Mouse (Mus musculus) thymus, adult 2 months (tissue): ENCODE data around the gene Zfp385a. TPM values are rescaled to one million over a fixed set of nuclear protein-coding genes. Genes with fewer than 3 reads are reported as not detected.
"Not testable (repeated sequence)": the region's sequence is repeated elsewhere in the genome, so short reads cannot be mapped to it uniquely, and the experiment has no call there.

Experiments used
- DNase-seq: peaks from one replicate; pipeline ENCODE4 v3.0.0; 2021
- H3K27ac ChIP-seq: fragments of 200-500 bp; 2 replicates; pipeline ENCODE4 v1.5.1; 2012; ENCODE audit warnings: low read length, control low read depth; ENCODE audit not compliant: control insufficient read depth, insufficient read depth
- H3K27me3 ChIP-seq: fragments of 200-500 bp; 2 replicates; pipeline ENCODE4 v1.6.1; 2012; ENCODE audit warnings: mild to moderate bottlenecking, low read length, moderate library complexity, mixed read lengths; ENCODE audit not compliant: control insufficient read depth, insufficient read depth
- H3K36me3 ChIP-seq: fragments of 200-500 bp; 2 replicates; pipeline ENCODE4 v1.6.1; 2012; ENCODE audit warnings: mild to moderate bottlenecking, low read length, moderate library complexity; ENCODE audit not compliant: control insufficient read depth, insufficient read depth
- H3K4me1 ChIP-seq: fragments of 200-500 bp; replicated peaks from 2 replicates; pipeline ENCODE4 v1.6.1; 2012; ENCODE audit warnings: low read length; ENCODE audit not compliant: control insufficient read depth, insufficient read depth
- H3K4me3 ChIP-seq: fragments of 200-500 bp; 2 replicates; pipeline ENCODE4 v1.5.1; 2012; ENCODE audit warnings: mild to moderate bottlenecking, low read length, control low read depth, moderate library complexity; ENCODE audit not compliant: control insufficient read depth, insufficient read depth
- CTCF ChIP-seq: fragments of 200-500 bp; IDR thresholded peaks from 2 replicates; pipeline ENCODE4 v1.5.1; 2012; ENCODE audit warnings: mild to moderate bottlenecking, control low read depth, low read length, moderate library complexity, borderline replicate concordance; ENCODE audit not compliant: control insufficient read depth, poor library complexity, insufficient read depth; ENCODE audit errors: extremely low read depth
- POLR2A ChIP-seq: fragments of 200-500 bp; IDR thresholded peaks from 2 replicates; pipeline ENCODE4 v1.6.1; 2012; ENCODE audit warnings: mild to moderate bottlenecking, low read length, control low read depth, moderate library complexity; ENCODE audit not compliant: control insufficient read depth, poor library complexity, insufficient read depth; ENCODE audit errors: extremely low read depth
- WGBS: fragments of 180-500 bp; shearing (Covaris S2); methylation state at CpG from one replicate; pipeline ENCODE4 v1.1.7; 2018; 5-methylcytosine and 5-hydroxymethylcytosine counted together
- polyA plus RNA-seq: library from polyadenylated mRNA; depleted of rRNA; stranded (reverse); fragments of >200 nt; gene quantifications from 2 replicates; pipeline ENCODE4 v1.2.3, GENCODE M21; 2012

Zfp385a gene
- polyA plus RNA-seq, 1 experiment = 18.6 TPM

GRCm38 (mm10) chr15:103285778-103286417 is 54.0 kb downstream of the Zfp385a start:
- Histone ChIP-seq H3K27ac (no peak overlapping the region), H3K4me1 (no peaks in the 10 kb centered on the region), H3K27me3 (no peaks in the 10 kb centered on the region), H3K4me3 (no peak overlapping the region), H3K36me3 (peaks cover 8% of the 10 kb centered on the region)
- DNase-seq = no peak
- WGBS = 39% methylated on average over 1 of the region's 1 CpGs
- no peak for TF ChIP-seq CTCF
- no peak for TF ChIP-seq POLR2A

GRCm38 (mm10) chr15:103284647-103285046 is 55.2 kb downstream of the Zfp385a start:
- Histone ChIP-seq H3K36me3 (peaks cover 3% of the 10 kb centered on the region; the same call in 1 of the 2 replicates), H3K4me3 (no peak overlapping the region), H3K4me1 (no peaks in the 10 kb centered on the region), H3K27me3 (no peaks in the 10 kb centered on the region), H3K27ac (no peak overlapping the region)
- WGBS = 80% methylated on average over 2 of the region's 2 CpGs
- TF ChIP-seq CTCF (no peak), POLR2A (no peak)
- DNase-seq = no peak

- WGBS = 80% methylated on average over 3 of the region's 3 CpGs
Measured at GRCm38 (mm10) chr15:103284066-103284465, 55.8 kb downstream of the Zfp385a start.

GRCm38 (mm10) chr15:103281465-103282205 is 58.3 kb downstream of the Zfp385a start:
- 91% methylated on average over 3 of the region's 3 CpGs for WGBS
- no peak for DNase-seq
- TF ChIP-seq CTCF (no peak), POLR2A (no peak)
- Histone ChIP-seq H3K36me3 (no peaks in the 10 kb centered on the region), H3K27ac (no peak overlapping the region), H3K27me3 (no peaks in the 10 kb centered on the region), H3K4me1 (no peaks in the 10 kb centered on the region), H3K4me3 (no peak overlapping the region)

More at GRCm38 (mm10) chr15:103284066-103284465, 55.8 kb downstream of the Zfp385a start:
- TF ChIP-seq POLR2A (no peak), CTCF (no peak)
- DNase-seq = peak; percentile 35
- no peaks in the 10 kb centered on the region for H3K4me1 ChIP-seq
- H3K27ac ChIP-seq = no peak overlapping the region
- no peaks in the 10 kb centered on the region for H3K27me3 ChIP-seq
- H3K4me3 ChIP-seq = no peak overlapping the region
- peaks cover 3% of the 10 kb centered on the region; the same call in 1 of the 2 replicates for H3K36me3 ChIP-seq

- Histone ChIP-seq H3K36me3 (no peaks in the 10 kb centered on the region), H3K4me3 (no peak overlapping the region), H3K27me3 (no peaks in the 10 kb centered on the region), H3K27ac (no peak overlapping the region), H3K4me1 (no peaks in the 10 kb centered on the region)
- no peak for TF ChIP-seq POLR2A
- no peak for TF ChIP-seq CTCF
- DNase-seq = peak; percentile 22
- WGBS = 65% methylated on average over 3 of the region's 3 CpGs
Measured at GRCm38 (mm10) chr15:103280817-103281464, 59.0 kb downstream of the Zfp385a start.

GRCm38 (mm10) chr15:103279750-103280149 is 60.1 kb downstream of the Zfp385a start:
- WGBS = 60% methylated on average over 3 of the region's 3 CpGs
- no peaks in the 10 kb centered on the region for H3K27me3 ChIP-seq
- no peaks in the 10 kb centered on the region for H3K4me1 ChIP-seq
- DNase-seq = peak; percentile 49
- H3K27ac ChIP-seq = no peak overlapping the region
- no peaks in the 10 kb centered on the region for H3K36me3 ChIP-seq
- no peak for TF ChIP-seq CTCF
- no peak for TF ChIP-seq POLR2A
- H3K4me3 ChIP-seq = no peak overlapping the region

- no peak for TF ChIP-seq POLR2A
- Histone ChIP-seq H3K36me3 (no peaks in the 10 kb centered on the region), H3K27me3 (no peaks in the 10 kb centered on the region), H3K4me1 (no peaks in the 10 kb centered on the region), H3K4me3 (no peak overlapping the region), H3K27ac (no peak overlapping the region)
- DNase-seq = no peak
- WGBS = 93% methylated on average over 7 of the region's 7 CpGs
Measured at GRCm38 (mm10) chr15:103277949-103278348, 61.9 kb downstream of the Zfp385a start.

GRCm38 (mm10) chr15:103275943-103276342 is 64.0 kb downstream of the Zfp385a start:
- not testable (repeated sequence) for H3K27ac ChIP-seq, H3K36me3 ChIP-seq, H3K4me1 ChIP-seq, H3K27me3 ChIP-seq, H3K4me3 ChIP-seq, DNase-seq
- WGBS = 92% methylated on average over 3 of the region's 3 CpGs
